Mouse (Mus musculus) thymus, postnatal 25 days (tissue): ENCODE measurements at regions not wholly inside any gene's neighbourhood (a gene's known extent, or its start where the extent isn't known, plus 50 kb on each side); places are given as distances from the start of the nearest gene placed in this dataset.

ENCODE experiments used
- DNase-seq: peaks from one replicate; pipeline ENCODE4 v3.0.0; 2022

DNA sequence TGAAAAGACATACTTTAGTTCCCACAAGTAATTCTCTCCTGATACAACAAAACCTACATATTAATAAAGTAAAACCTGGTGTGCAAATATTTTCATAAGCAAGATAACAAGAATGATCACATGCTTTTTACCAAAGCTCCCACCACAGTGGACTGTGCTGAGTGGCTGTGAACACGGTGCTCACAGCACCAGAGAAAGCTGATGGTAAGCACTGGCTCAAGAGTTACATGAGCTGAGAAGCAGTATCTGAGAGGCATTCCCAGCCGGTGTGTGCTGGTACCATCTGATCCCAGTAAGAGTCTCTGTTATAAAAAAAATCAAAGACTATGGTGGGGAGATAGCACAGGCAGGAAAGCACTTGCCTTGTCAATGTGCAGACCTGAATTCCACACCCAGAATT is 443.5 kb upstream of the Nrp1 start:
- no peak for DNase-seq

GRCm38 (mm10) chr8:127915591-127916028 is 442.8 kb upstream of the Nrp1 start:
- no peak for DNase-seq

DNA sequence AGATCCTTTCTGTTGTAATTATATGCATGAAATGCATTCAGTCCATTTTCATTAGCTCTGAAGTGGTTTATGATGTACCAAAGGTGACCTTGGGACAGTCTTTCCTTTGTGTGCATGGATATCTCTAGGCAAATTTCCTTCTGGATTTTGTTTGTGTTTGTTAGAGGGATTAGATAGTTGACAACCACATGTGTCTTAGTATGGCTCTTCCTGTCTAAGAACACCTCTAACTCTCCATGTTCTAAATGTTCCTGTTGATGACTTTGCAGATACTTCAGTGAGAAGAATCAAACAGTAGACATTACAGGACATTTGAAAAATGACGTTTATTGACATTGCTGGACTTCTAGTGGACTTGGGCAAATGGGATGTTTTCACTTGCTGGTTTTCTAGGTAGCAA is 436.5 kb upstream of the Nrp1 start:
- DNase-seq: no peak

GRCm38 (mm10) chr8:127923321-127923720 is 435.1 kb upstream of the Nrp1 start:
- no peak for DNase-seq

DNA sequence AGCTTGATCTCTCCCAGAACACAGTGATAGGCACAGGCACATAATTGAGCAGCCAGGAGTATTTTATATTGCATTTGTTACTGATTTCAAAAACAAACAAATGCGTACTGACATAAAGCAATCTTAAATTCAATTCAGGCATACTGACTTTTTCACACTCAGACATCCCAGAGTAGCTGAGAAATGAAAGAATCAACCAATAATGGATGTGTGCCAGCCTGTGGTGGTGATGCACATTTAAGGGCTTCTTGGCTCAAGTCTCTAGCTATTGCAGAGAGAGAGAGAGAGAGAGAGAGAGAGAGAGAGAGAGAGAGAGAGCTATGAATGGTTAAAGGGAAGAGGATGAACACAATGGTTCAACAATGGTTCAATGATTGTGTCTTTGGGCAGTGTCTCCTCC is 426.1 kb upstream of the Nrp1 start:
- no peak for DNase-seq

DNA sequence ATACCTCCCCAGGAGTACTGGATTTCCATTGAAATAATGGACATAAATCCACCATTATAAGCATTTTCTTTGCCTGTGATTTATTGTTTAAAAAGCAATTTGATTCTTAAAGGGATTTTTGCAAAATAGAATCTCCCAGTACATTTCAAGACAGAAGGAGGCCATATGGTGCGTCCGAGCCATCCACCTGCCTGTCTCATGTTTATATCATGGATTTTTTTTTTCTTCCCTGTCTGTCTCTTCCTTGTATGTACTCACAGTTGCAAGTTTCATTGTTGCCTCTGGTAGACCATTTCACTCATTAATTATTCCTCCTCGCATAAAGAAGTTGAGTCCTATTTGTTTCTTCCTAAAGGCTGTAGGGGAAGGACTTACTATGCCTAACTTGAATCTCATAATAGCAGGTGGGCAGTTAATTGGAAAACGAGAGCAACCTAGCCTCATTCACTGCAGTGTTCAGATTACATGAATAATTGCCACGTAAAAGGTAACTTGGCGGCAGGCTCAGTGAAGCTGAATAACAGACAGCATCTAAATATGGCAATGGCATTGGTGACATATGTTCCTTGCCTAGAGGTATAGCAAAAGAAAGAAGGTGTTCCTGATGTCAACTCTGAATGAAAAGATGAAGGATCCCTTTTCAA is 421.5 kb upstream of the Nrp1 start:
- no peak for DNase-seq

DNA sequence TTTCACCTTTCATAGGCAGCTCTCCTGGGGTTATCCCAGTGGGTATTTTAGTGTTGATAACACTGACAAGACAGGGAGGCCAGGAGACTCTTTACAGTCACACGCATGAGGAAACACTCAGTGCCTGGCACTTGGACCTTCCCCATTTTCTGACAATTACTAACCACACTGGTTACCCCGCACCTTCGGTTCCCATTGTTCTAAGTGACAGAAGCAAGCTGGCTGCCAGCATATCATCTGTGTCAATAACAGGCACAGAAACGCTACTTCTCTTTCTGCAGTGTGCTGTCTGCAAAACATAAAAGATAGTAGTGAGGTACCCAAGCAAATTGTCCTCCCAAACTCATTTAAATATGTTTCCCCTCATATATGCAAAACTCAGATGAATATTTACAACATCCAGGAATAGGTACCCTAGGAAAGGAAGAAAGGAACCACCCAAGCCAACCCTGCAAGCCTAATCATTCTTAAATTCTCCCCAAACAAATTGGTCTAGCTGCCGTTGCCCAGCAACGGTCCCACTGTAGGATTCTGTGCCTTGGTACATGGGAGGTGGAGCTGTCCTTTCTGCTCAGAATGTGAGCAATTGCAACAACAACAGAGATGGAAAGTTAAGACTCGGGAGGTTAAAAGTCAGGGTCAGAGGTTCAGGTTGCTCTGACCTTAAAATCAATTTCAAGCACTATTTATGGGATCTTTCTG is 419.0 kb upstream of the Nrp1 start:
- DNase-seq: no peak

GRCm38 (mm10) chr8:127939986-127940359 is 418.4 kb upstream of the Nrp1 start:
- no peak for DNase-seq

DNA sequence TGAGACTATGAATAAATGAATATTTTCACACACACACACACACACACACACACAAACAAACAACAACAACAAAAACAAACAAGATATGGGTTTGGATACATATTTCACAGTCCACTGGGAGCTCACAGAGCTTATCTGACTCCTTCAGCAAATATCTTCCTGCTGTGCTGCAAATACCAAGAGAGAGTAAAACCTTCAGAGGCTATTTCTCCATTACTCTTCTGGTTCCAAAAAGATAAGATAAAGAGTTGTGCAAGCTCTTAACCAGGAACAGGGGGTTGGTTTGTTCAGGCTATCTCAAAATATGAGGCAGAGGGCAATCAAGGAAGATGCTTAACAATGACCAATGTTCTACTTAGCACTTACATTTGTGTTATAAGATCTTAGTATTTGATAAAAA is 416.1 kb upstream of the Nrp1 start:
- DNase-seq: no peak

DNA sequence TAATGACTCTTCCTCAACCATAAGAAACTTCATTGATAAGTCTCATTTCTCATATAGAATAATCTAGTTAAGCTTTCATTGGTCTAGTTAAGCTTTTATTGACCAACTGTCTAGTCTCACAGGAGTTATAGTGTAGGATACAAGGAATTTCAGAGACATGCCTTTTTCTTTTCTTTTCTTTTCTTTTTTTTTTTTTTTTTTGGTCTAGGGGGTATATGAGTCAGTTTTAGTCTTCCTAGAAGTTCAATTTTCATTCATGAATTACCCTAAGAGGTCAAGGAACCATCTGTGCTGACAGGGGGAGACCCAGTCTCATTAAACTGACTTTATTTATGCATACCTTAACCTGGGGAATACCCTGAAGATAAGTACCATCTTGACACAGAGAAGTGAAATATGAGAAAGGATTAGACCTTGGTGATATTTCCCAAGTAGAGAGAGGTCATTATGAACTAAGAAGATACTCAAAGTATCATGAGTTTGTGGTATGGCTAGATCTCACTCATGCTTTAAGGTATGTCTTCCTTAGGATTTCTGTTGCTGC is 413.4 kb upstream of the Nrp1 start:
- no peak for DNase-seq

GRCm38 (mm10) chr8:127957571-127957970 is 400.8 kb upstream of the Nrp1 start:
- DNase-seq: no peak

DNA sequence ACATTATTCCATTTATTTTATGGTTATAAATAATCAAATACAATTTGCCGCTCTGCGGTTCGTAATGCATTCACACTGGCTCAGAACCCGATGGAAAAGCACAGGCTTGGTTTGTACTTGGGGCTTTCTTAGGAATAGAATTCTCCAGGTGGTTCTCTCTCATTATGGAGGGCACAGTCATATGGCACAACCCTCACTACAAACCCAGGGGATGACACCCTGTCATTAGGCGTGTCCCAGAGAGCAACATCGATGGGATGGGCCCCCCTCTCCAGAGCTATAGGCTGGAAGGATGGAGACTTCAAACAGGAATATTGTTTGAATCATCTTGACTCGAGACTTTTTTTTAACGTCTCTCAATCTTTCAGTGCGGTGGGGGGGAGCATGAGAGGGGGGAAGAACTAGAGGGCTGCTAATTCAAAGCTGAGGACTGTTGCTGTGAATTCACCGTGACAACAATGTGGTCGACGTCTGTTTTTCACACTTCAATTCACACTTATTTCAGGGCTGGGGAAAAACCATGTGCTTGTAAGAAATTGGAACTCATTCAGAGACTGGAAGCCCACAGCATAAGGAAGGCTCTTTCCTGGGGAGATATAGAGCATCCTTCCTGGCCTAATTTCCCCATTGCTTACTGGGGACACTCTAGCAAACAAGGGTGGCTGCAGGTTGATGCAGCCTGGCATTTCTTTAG is 399.9 kb upstream of the Nrp1 start:
- DNase-seq: no peak

DNA sequence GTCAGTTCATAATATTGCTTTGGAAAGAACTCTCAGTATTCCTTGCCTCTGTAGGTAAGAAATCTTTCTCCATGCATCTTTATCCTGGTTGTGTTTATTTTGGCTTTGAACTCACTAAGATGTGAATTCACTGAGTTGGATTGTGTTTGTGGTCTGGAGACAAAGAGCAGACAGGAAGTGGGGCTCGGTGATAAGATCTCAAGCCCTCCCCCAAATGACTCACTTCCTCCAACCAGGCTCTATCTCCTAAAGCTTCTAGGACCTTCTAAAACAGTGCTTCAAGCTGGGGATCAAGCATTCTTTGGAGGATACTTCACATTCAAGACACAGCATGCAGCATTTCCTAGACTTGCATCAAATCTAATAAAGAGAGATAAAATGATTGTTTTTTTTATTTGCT is 395.5 kb upstream of the Nrp1 start:
- peak; percentile 37 for DNase-seq

DNA sequence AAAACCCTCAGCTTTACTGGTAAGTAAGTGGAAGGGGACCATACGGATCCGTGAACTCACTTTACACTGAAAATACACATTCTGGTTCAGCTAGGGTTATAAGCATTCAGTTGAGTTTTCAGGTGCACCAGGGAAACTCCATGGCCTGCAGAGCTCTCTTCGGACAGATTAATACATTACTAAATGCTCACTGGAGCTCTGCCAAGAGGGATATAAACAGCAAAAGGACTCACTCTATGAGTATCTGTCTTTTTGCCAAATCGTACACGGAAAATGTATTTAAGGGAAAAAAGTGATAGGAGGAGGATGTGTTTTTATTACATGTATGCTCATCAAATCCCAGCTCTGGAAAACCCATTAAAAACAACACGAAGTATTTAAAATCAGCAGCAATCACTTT is 394.8 kb upstream of the Nrp1 start:
- DNase-seq: no peak

- DNase-seq: no peak
Observed at GRCm38 (mm10) chr8:127964801-127965200, 393.6 kb upstream of the Nrp1 start.

DNA sequence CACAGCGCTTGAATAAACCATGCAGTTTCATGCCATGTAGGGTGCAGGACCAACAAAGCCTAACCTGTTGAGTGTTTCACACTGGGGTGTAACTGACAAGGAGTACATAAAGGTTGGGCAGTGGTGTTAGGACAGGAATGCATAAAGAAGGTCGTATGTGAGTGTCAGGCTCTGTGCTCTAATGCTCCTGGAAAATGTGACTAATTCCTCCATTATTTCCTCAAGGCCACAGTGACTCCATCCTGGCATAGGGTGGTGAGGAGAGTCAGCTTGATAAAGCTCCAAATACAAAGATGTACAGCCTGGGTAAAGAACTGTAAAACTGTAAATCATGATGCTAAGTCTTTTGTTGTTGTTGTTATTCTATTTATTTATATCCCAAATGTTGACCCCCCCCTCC is 393.1 kb upstream of the Nrp1 start:
- DNase-seq: no peak

GRCm38 (mm10) chr8:127968026-127968425 is 390.4 kb upstream of the Nrp1 start:
- no peak for DNase-seq

GRCm38 (mm10) chr8:127973194-127973593 is 385.2 kb upstream of the Nrp1 start:
- DNase-seq: no peak

DNA sequence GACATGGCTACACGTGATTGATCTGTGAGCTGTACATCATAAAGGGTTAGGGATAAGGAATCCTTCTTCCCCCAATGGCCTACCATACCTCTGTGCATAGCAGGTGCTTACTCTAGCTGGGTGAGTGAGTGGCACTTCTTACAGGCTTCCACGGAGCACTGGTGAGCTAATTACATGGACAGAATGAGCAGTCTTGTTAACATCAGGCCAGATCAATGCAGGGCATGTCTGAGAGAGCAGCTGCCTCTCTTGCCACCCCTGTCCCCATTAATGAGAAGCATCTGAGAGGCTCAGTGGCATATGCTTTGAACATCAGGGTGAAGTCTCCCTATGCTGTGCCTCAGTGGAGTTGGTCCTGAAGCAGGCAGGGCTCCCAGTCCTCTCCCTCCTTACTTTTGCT is 380.7 kb upstream of the Nrp1 start:
- no peak for DNase-seq

- DNase-seq: no peak
Observed at GRCm38 (mm10) chr8:127979180-127980030, 379.0 kb upstream of the Nrp1 start.

GRCm38 (mm10) chr8:127982165-127982564 is 376.2 kb upstream of the Nrp1 start:
- DNase-seq: no peak

DNA sequence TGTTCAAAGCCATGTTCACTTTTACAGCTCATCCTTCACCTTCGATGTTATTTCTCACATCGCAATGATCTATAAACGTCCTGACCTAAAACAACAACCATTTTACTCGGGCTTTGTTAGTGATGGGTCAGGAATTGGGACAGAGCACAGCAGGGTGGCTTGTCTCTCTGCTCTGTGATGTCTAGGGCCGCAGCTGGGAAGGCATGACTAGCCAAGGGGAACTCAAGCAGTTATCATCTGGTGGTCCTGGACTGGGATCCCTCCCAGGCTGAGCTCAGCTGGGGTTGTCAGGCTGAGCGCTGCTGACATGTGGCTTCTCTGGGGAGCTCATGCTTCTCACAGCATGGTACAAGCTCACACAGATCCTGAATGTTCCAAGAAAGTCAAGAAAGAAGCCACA is 372.8 kb upstream of the Nrp1 start:
- DNase-seq: no peak

DNA sequence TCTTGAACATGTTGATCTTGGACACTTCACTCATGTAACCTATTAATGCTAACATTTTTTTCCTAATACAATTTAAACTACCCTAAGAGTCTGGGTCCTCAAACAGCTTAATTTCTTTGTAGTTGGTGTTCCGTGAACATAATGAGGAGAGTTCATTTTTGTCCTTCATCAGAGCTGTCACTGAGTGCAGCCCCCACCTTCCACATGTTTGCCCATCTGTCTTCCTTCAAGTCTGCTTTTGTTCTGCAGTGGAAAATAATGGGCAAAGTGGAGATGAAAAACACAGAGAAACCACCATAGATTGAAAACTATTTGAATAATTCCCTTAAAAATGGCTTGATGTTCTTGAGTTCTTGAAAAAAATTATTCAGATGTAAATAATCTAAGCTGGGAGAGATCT is 369.5 kb upstream of the Nrp1 start:
- DNase-seq: no peak
